Mouse (Mus musculus): ENCODE measurements around the gene Srp14.

Srp14 gene

DNA sequence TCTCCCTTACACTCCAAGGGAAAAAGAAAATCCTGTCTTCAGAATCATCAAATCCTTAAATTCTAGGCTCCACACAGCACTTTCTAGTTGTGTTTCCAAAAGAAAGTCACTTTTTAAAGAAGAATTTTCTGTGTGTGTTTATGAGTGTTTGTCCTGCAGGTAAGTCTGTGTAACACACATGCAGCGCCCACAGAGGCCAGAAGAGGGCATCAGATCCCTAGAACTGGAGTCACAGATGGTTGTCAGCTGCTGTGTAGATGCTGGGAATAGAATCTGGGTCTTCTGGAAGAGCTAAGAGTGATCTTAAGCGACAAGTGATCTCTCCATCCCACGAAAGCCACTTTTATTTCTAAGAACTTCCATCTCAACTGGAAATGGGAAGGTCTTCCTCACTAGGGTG lies 8.3 kb upstream of the Srp14 start:
- DNase-seq, result peak; percentile 46

DNA sequence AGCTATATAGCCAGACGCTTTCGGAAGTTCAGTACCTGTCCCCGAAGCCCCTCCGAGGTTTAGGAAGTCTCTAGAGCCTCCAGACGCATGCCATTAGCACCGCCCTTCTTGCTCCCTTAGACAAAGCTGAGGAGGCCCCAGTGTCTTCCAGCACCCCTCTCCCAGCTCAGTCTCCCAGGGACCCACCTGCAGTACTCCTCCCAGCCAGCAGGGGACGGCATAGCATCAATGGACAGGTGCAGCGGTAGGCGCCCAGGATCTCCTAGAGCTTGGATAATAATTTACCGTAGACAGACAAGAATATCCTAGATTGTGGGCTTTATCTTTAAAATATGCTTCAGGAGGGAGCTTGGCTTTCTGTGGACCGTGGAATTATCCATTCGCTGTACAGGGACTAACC lies 7.4 kb upstream of the Srp14 start:
- peak; percentile 89 for DNase-seq

DNA sequence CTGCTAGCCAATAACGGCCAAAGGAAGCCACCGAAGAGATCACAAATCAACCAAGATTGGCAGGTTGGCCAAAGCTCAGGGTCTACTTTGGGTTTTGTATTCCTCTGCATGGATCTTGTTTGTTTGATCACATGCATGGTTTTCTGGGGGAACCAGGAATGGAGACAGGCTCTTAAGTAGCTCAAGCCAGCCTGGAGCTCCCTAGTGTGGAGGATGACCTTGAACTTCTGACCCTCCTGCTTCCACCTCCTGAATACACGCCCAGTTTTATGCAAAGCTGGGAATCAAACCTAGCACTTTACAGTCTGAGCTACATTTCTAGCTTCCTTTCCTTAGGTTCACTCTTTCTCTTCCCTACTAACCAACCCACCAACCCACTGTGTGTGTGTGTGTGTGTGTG lies 5.9 kb upstream of the Srp14 start:
- no peak for DNase-seq

DNA sequence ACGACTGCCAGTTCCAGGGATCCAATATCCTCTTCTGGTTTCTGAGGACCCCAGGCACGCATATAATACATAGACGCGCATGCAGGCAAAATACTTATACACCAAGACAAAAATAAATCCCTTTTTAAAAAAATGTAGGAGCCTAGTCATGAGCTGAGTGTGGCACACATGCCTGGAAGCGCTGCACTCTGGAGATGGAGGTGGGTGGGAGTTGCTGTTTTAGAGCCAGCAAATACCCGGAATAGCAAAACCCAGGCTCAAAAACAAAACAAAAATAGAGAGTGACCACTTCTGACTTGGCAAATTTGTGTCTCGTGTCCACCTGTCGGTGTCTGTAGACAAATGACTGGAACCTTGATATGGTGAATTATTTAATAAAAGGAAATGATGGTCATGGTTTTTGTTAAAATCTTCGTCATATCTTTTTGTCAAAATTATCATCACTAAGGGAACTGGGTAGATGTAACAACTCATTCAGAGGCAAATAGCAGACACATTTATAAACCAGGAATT lies 4.9 kb upstream of the Srp14 start:
- no peak for DNase-seq

DNA sequence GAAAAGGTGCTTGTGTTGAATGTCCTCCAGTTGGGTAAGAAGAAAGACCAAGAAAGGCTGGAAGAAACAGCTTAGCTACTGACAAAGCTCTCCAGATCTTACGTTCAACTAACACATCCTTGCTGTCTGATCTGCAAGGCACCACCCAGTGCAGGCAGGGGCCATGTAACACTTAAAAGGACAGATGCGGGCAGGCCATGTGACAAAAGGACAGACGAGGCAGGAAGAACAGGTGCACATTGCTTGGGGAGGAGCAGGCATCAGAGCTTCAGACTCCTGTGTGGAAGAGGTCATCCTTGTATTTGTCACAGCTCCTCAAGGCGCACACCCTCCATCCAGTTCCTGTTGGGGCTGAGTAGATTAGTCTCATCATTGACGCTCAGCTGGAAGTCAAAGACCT lies 3.5 kb upstream of the Srp14 start:
- DNase-seq, result no peak

DNA sequence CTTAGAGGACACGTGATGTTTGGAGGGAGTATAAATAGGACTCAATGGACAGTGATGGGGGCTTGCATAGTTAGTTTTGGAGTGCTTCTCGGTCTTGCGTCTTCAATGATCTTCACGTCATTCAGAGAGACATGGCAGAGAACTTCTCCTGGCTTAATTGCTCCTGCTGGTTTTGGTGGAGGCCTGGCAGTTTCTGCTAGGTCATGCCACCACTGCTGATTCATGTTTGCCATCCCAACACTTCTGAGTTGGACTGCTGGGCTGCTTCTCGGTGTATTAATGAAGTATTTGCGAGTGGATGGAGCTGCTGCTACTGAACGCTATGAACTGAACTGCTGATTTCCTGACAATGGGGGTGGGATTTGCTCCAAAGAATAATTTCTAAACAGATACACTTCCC lies 1.4 kb upstream of the Srp14 start:
- no peak for DNase-seq

DNA sequence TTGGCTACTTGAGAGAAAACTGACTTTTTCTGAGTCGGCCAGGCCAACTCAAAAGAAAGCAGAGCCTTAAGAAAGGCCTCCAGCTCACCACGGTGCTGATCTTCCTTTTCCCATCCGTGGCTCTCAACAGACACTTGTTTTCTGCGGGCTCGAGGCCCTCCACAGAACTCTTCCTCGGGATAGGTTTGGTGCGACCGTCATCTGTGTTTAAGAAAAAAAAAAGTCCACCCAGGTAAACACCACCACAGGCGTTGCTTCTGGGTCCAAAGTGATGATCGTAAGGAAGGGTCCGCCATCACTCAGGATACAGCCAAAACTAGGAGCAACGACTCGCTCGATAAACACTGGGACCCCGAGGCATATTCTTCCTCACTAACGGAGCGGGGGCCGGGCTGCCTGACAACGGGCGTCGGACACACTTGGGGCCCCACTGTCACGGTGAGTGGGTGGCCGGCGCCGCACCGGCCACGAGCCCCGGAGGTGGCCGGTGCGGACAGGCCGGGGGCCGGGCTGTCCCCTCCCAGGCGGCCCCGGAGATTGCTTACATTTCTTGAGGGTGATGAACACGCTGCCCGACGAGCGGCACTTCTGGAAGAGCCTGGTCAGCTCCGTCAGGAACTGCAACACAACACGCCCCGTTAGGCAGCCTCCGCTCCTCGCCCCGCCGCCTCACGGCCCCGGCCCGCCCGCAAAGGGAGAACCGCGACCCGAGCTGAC lies 520 bp downstream of the Srp14 start:
- DNase-seq, result no peak

DNA sequence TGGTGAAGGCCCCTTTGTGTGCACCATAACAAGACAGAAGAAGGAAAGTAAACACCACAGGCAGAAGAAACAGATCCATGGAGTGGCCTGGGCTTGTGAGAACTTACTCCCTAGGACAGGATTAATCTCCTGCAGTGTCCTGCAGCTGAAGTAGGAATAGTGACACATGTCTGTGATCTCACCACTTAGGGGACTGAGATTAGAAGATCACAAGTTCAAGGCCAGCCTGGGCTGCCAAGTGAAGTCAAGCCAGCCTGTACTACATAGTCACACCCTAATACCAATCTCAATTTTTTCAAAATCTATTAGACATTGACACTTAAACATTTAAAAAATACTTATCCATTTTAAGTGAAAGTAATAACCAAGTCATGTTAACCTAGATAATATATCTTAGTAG lies 11.2 kb downstream of the Srp14 start:
- no peak for DNase-seq

DNA sequence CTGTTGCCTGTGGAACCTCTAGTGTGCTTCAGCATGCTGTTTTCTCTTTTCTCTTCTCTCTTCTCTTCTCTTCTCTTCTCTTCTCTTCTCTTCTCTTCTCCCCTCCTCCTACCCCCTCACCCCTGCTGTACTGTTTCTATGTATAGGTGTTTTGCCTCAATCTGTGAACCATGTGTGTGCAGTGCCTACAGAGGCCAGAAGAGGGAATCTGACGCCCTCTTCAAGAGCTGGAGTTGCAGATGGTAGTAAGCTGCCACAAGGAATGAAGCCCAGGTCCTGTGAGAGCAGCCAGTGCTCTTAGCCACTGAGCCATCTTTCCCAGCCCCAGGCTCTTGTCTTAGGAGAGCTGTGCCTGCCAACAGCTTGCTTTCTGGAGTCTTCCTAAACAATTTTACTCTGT lies 12.9 kb downstream of the Srp14 start:
- DNase-seq, result no peak

DNA sequence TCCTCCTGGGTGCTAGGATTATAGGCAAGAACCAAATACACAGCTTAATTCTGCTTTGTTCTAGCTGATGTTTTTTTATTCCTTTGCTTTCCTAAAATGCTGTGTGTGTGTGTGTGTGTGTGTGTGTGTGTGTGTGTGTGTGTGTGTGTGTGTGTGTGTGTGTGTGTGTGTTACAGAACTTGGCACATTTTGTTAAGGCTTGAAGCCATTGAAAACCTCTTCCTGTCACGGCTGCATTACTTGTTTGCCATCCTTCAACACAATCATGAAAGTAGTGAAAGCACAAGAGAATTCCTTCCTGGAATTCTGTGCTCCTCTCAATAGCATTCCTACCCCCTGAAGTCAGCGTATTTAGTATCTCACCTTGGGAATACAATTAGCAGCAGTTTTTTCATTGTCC lies 13.6 kb downstream of the Srp14 start:
- no peak for DNase-seq

DNA sequence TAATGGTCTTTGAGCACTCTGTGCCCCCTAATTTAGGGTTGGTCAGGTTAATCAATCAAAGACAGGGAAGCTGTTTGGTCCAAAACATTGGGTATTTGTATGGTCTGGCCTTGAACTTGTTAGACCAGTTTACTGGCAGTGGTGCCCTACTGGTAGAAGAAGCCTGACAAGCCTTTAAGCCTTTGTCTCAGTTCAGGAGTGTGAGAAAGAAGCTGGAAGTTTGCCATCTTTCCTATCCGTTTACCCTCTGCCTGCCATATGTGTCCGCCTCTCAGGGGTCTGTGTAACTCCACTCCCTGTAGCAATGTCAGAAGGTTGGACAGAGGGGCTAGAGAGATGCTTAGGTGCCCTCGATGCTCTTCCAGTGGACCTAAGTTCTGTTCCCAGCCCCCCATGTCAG lies 15.1 kb downstream of the Srp14 start:
- DNase-seq, result no peak

DNA sequence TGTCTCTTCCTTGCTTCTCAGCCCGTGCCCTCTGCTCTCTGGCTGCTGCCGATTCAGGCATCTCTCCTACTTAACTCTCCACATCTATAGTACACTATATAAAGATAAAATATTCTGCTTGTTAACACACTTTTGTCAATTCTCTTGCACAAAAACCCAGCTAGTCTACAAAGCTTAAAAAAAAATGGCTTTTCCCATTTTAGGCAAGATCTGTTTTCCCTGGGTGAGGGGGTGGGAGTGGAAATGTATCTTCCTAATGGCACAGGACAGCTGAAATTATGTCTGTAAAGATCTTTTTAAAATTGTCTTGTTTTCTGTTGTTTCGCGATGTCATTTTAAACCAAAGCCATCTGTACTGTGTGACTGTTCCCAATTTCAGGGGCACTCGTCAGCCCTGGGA lies 16.0 kb downstream of the Srp14 start:
- DNase-seq, result no peak

DNA sequence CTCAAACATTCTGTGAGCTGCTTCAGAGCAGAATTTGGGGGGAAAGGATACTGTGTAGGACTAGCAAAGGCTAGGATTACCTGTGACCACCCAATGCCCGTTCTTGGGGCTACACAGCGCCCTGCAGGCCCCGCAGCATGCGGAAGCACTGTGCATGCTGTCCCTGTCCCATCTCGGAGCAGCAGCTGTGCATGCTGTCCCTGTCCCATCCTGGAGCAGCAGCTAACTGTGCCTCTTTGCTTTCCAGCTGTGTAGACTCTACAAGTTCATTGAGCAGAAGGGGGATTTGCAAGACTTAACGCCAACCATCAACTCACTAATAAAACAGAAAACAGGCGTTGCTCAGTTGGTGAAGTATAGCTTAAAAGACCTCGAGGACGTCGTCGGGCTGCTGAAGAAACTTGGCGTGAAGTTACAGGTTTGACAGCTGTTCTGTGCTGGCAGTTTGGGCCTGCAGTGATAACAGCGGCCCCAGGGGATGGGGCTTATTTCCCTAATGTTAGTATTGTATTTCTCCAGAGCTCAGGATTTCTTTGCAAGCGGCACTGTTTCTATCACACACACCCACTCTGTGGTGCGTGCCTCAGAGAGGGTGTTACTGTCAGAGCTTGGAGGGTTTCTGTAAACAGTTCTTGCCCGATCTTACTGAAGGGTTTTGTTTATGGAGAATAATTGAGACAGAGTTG lies 17.9 kb downstream of the Srp14 start:
- DNase-seq, result no peak

DNA sequence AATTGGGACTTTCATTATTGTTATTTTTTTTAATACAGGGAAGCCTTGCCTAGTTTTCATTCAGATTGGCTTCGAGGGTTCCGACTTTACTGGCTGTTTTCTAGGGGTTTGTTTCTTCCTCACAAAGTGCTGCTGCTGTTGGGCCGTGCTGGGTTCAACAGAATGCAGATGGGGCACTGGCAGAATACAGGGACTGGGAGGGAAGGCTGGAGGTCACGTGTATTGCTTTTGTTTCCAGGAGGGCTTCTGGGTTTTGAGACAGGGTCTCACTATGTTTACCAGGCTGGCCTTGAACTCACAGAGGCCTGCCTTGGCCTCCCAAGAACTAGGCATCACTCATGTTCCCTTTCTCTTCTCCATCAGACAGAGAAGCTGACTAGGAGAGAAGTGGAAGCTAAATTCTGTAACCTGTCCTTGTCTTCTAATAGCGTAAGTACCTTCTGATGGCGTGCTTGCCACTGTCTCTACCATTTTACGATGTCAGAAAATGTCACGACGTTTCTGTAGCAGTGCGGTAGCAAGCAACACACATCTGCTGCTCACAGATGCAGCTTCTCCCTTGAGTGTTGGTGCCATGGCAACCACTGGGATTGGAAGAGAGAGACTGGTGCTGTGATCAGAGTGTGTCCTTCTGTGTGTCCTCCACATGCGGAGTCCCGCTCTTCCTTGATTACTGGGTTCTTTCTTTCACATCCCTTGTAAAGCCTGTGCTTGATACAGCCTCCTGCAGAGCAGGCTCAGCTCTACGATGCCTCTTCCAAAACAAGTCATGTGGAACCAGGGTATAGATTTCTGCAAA lies 21.8 kb downstream of the Srp14 start:
- DNase-seq, result no peak

DNA sequence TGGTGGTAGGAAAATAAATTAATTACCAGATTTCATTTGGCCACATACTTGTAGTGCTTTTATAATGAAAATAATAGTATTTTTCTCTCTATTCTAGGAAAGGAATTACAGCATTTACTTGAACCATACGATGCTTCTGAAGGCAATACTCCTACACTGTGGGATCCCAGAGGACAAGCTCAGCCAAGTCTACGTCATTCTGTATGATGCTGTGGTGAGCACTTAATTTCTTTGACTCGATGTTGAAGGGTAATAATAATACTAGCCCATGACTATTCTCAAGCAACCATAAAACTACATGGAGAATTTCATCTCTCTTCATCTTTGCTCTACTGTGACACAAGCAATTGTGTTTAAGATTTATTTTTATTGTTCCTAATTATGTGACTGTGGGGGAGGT lies 22.5 kb downstream of the Srp14 start:
- no peak for DNase-seq

DNA sequence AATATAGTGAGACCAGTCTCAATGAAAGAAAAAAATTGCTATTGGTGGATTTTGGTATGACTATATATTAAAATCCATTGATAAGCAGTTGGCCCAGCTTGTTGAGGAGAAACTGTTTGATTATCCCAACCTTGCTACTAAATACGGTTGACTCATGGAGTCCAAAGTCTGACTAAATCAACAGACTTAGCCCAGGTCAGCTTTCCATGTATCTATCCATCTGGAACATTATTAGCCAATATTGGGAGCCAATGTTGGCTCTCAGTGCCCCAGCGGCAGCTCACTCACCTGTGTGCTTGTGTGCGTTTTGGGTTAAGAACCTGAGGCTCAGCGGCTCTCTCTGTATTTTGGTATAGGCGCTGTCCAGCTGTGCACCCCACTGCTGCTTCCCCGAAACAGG lies 28.5 kb downstream of the Srp14 start:
- DNase-seq, result no peak

DNA sequence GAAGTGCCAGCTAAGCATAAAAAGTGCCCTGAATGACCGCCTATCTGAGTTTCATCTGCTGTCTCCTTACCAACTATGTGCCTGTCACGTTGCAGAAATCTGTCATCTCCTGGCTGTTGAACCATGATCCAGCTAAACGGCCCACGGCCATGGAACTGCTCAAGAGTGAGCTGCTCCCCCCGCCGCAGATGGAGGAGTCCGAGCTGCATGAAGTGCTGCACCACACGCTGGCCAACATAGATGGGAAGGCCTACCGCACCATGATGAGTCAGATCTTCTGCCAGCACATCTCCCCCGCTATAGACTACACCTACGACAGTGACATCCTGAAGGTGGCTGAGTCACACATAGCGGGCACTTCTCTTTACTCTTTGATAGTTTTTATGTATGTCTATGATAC lies 31.3 kb downstream of the Srp14 start:
- no peak for DNase-seq

DNA sequence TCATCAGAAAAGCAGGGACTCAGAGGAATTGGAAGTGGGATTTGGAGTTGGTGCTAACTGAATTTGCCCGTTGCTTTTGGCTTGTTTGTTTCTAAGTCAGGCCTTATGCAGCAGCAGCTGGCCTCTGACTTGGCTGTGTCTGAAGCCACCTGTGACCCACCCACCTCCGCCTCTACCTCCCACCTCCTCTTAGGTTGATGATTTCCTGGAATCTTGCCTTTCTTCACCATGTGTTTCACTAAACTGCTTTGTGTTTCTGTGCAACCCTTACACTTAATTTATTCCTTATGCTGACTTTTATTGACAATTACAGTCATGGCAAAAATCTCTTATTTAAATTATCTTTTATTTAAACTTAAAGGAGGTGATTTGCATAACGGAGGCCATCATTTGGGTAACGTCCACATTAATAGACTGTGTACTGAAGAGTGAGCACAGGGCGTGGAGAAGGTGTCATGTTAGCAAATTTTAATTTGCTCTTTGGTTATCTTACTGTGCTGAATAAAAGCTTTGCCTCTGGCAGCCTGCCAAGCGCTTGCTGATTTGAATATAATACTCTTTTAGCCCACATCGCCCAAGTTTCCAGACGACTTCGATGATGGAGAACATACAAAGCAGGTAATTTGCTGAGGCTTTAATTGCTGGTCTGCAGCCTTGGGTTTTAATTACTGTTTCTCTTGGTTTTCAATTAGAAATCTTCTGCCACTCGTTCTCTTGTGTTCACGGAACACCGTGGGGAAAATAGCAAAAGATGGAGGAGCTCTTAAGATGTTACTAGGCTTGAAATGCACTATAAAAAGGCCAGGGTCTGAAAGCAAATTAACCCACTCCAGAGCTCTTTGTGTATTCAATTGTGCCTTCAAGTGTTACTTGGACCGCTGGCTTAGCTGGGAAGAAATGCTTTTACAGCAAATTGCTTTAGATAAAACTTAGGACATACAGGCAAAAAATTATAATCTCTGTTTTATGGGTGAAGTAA lies 33.5 kb downstream of the Srp14 start:
- no peak for DNase-seq

DNA sequence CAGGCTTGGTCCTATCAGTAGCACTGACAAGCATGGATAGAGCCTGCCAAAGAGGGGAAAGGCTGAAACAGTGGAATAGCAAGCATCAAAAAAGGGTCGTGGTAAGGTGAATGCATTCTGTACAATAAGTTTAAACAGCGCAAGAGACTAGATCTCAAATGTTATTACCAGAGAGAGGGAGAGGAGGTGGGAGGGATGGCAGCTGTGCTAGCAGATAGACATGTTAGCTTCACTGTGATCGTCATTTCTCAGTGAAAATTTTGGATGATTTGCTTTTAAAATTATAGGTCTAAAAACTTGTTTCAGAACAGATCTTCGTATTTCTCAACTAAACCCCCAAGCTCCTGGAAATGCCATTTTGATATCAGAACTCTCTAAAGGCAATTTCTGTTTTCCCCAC lies 36.8 kb downstream of the Srp14 start:
- no peak for DNase-seq

DNA sequence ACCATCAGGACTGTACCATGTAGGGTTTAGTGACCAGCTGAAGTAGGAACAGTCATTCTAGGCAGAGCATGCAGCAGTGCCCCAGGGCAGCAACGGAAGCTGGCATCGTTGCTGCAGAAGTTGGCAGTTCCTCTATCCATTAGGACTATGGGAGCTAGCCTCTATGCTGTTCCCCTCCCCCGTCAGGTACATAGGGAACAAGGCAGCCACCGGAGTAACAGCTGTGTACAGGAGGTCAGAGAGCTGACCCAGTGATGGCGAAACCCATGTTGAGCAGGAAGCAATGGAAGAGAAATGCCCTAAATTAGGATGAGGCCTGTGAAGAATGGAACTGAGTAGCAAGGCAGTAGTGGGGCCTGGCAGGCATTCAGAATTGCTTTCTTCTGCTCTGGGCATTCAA lies 37.3 kb downstream of the Srp14 start:
- no peak for DNase-seq

DNA sequence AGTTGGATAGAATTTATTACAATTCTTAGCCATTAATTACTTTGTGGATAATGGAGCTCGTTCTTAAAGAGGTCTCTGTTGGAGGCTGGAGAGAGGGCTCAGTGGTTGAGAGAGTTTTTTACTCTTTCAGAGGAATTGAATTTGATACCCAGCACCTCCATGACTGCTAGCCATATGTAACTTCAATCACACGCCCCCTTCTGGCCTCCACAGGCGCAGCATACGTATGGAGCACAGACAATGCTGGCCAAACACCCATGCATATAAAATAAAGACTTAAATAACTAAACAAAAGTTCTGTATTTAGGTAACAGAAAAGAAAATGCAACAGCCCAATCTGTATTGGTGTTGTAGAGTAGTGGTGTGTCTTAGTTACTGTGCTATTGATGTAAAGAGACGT lies 47.9 kb downstream of the Srp14 start:
- peak; percentile 40 for DNase-seq

DNA sequence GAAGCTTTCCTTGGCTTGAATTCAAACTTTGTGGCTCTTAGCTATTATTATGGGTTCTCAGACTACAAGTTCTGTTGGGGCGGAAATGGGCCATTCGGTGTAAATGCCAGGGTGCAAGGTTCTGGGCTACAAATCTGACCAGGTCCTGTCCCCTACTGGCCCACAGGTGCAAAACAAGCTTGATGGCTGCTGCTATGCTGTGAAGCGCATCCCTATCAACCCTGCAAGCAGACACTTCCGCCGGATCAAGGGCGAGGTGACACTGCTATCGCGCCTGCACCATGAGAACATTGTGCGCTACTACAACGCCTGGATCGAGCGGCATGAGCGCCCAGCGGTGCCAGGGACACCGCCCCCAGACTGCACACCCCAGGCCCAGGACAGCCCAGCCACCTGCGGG lies 48.9 kb downstream of the Srp14 start:
- no peak for DNase-seq

DNA sequence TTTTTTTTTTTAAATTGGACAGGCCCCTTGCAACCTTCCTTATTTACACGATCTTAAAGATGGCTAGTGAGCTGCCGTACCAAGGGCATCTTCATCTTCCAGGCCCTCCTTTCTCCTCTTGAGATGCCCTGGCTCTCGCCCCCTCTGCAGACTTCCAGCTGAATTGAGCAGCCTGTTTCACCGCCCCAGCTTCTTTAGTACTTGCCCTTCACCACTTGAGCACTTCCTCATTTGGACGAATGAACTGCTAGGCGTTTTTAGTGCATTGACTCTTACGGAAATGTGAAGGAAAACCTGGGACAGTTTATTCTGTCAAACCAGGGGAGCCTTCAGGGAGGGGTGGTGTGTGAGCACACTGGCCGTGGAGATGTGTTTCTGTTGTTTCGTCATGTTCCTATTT lies 50.2 kb downstream of the Srp14 start:
- no peak for DNase-seq
